Mouse (Mus musculus): Measurements from ENCODE around the gene Ndufc1. TPM values are rescaled to one million over a fixed set of nuclear protein-coding genes. Genes with fewer than 3 reads are reported as not detected.

The Ndufc1 gene
- polyA plus RNA-seq, 1 experiment from 2014 or later: 924 TPM

GRCm38 (mm10) chr3:51378665-51378946 lies 30.2 kb downstream of the Ndufc1 start:
- H3K9ac ChIP-seq: no peak overlapping the region
- 85% methylated on average over 3 of the region's 3 CpGs for WGBS
- H3K4me1 ChIP-seq: no peaks in the 10 kb centered on the region
- no peak overlapping the region for H3K4me3 ChIP-seq
- no peaks in the 10 kb centered on the region for H3K27me3 ChIP-seq
- H3K4me2 ChIP-seq: peak overlapping the region; percentile 47
- H3K9me3 ChIP-seq (replicated peaks): 0 out of 2 replicates have a peak, but pooled peaks cover 2% of the 10 kb centered on the region
- H3K36me3 ChIP-seq (ENCODE audit: poor library complexity, severe bottlenecking): no peaks in the 10 kb centered on the region
- ATAC-seq: no peak
- no peak overlapping the region for H3K27ac ChIP-seq

GRCm38 (mm10) chr3:51377878-51378664 lies 30.7 kb downstream of the Ndufc1 start:
- H3K27ac ChIP-seq: no peak overlapping the region
- H3K9ac ChIP-seq: no peak overlapping the region
- ATAC-seq: no peak
- H3K9me3 ChIP-seq (replicated peaks): 0 out of 2 replicates have a peak, but pooled peaks cover 2% of the 10 kb centered on the region
- H3K4me1 ChIP-seq: no peaks in the 10 kb centered on the region
- H3K4me3 ChIP-seq: peak overlapping the region; percentile 20; the same call in 1 of the 2 replicates
- WGBS: 50% methylated on average over 31 of the region's 31 CpGs
- H3K36me3 ChIP-seq (ENCODE audit: poor library complexity, severe bottlenecking): no peaks in the 10 kb centered on the region
- no peaks in the 10 kb centered on the region for H3K27me3 ChIP-seq
- peak overlapping the region; percentile 47 for H3K4me2 ChIP-seq

- Histone ChIP-seq H3K4me2 (no peak overlapping the region), H3K9me3 (replicated peaks) (0 out of 2 replicates have a peak, but pooled peaks cover 2% of the 10 kb centered on the region), H3K9ac (no peak overlapping the region), H3K27ac (no peak overlapping the region), H3K27me3 (no peaks in the 10 kb centered on the region), H3K36me3 (ENCODE audit: poor library complexity, severe bottlenecking) (no peaks in the 10 kb centered on the region), H3K4me1 (no peaks in the 10 kb centered on the region), H3K4me3 (no peak overlapping the region)
- WGBS: 87% methylated on average over 19 of the region's 19 CpGs
- no peak for ATAC-seq
These were observed 33.2 kb downstream of the Ndufc1 start for GRCm38 (mm10) chr3:51375307-51376265.

GRCm38 (mm10) chr3:51373544-51373943 lies 35.2 kb downstream of the Ndufc1 start:
- WGBS: 80% methylated on average over 5 of the region's 5 CpGs
- no peak overlapping the region for H3K27ac ChIP-seq

DNA sequence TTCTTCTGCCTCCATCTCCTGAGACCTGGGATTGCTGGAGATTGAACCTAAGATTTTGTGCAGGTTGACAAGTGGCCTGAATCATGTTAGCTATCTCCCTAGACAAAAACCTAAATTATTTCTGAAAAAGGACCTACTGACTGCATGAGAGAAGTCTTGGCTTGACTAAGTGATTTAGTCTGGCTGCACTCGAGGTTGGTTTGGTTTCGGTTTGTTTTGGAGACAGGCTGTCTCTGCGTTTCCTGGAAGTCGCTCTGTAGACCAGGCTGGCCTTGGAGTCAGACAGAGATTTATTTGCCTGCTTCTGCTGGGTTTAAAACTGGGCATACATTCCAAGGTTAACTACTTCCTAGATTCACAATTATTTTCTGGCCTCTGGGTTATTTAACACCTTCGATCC lies 35.9 kb downstream of the Ndufc1 start:
- Histone ChIP-seq H3K4me1 (no peaks in the 10 kb centered on the region), H3K36me3 (ENCODE audit: poor library complexity, severe bottlenecking) (no peaks in the 10 kb centered on the region), H3K4me3 (no peak overlapping the region), H3K9me3 (replicated peaks) (0 out of 2 replicates have a peak, but pooled peaks cover 2% of the 10 kb centered on the region), H3K9ac (no peak overlapping the region), H3K27ac (no peak overlapping the region), H3K4me2 (no peak overlapping the region), H3K27me3 (no peaks in the 10 kb centered on the region)
- no peak for ATAC-seq
- 86% methylated on average over 5 of the region's 5 CpGs for WGBS

More at GRCm38 (mm10) chr3:51373544-51373943, 35.2 kb downstream of the Ndufc1 start:
- Histone ChIP-seq H3K36me3 (ENCODE audit: poor library complexity, severe bottlenecking) (no peaks in the 10 kb centered on the region), H3K4me1 (no peaks in the 10 kb centered on the region), H3K4me3 (no peak overlapping the region), H3K9ac (no peak overlapping the region), H3K4me2 (no peak overlapping the region), H3K9me3 (replicated peaks) (0 out of 2 replicates have a peak, but pooled peaks cover 2% of the 10 kb centered on the region), H3K27me3 (no peaks in the 10 kb centered on the region)
- ATAC-seq: no peak

GRCm38 (mm10) chr3:51371826-51372225 lies 37.0 kb downstream of the Ndufc1 start:
- Histone ChIP-seq H3K9ac (no peak overlapping the region), H3K27ac (no peak overlapping the region), H3K4me1 (no peaks in the 10 kb centered on the region), H3K4me2 (no peak overlapping the region), H3K4me3 (no peak overlapping the region), H3K9me3 (replicated peaks) (0 out of 2 replicates have a peak, but pooled peaks cover 2% of the 10 kb centered on the region), H3K36me3 (ENCODE audit: poor library complexity, severe bottlenecking) (no peaks in the 10 kb centered on the region), H3K27me3 (no peaks in the 10 kb centered on the region)
- no peak for ATAC-seq
- WGBS: 81% methylated on average over 2 of the region's 2 CpGs

- Histone ChIP-seq H3K4me2 (no peak overlapping the region), H3K9ac (no peak overlapping the region), H3K4me3 (no peak overlapping the region), H3K36me3 (ENCODE audit: poor library complexity, severe bottlenecking) (no peaks in the 10 kb centered on the region), H3K4me1 (peaks cover 13% of the 10 kb centered on the region), H3K27ac (no peak overlapping the region), H3K9me3 (replicated peaks) (no peaks in the 10 kb centered on the region), H3K27me3 (0 out of 2 replicates have a peak, but pooled peaks cover 6% of the 10 kb centered on the region)
- WGBS: 78% methylated on average over 4 of the region's 4 CpGs
- no peak for ATAC-seq
These were observed 40.8 kb downstream of the Ndufc1 start for GRCm38 (mm10) chr3:51368011-51368410.

- Histone ChIP-seq H3K9me3 (replicated peaks) (no peaks in the 10 kb centered on the region), H3K4me1 (peaks cover 13% of the 10 kb centered on the region), H3K9ac (no peak overlapping the region), H3K27ac (no peak overlapping the region), H3K36me3 (ENCODE audit: poor library complexity, severe bottlenecking) (no peaks in the 10 kb centered on the region), H3K4me3 (no peak overlapping the region), H3K27me3 (0 out of 2 replicates have a peak, but pooled peaks cover 6% of the 10 kb centered on the region), H3K4me2 (no peak overlapping the region)
- WGBS: 62% methylated on average over 4 of the region's 4 CpGs
- no peak for ATAC-seq
These were observed 41.9 kb downstream of the Ndufc1 start for GRCm38 (mm10) chr3:51366926-51367325.

GRCm38 (mm10) chr3:51365517-51365882 lies 43.3 kb downstream of the Ndufc1 start:
- Histone ChIP-seq H3K4me3 (peak overlapping the region; percentile 41), H3K9me3 (replicated peaks) (no peaks in the 10 kb centered on the region), H3K4me1 (peaks cover 13% of the 10 kb centered on the region), H3K27me3 (0 out of 2 replicates have a peak, but pooled peaks cover 6% of the 10 kb centered on the region), H3K36me3 (ENCODE audit: poor library complexity, severe bottlenecking) (no peaks in the 10 kb centered on the region), H3K4me2 (peak overlapping the region; percentile 74), H3K27ac (no peak overlapping the region), H3K9ac (0 out of 2 replicates have a peak overlapping the region, but pooled peaks have one; percentile 55)
- no peak for ATAC-seq
- 12% methylated on average over 3 of the region's 3 CpGs for WGBS

DNA sequence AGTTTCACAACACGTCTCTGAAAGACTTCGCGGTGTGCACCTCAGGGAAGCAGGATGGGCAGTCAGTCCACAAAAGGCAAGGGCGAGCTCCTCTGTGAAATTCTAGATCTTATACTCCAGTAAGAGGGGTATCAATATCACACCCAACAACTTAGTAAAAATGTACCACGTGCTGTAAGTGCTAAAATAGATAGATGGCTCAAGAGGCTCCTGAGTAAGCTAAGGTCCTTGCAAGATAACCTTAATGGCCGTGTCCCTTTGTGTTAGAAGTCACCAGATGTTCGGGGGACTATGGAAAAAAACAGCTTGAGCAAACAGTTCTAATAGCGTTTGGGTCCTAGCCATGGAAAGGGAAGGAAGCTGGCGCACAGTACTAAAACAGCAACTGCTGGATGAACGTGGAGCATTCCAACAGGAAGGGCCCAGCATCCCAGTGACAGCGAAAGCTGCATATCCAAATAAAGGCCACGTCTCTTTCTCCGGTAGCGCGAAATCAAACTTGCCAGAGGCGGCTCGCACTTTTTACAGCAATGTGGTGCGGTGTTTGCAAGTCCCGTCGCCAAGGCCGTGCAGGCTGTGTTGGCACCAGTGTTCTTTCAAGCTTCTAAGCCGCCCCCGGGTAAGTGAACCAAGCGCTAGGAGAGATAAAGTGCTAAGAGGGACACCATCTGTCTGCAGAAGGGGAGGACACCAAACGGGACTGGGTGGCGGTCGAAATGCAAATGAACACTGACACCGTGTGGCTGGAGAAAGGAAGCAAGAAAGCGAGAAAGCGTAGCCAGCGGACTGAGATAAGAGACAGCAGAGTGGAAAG lies 43.9 kb downstream of the Ndufc1 start:
- Histone ChIP-seq H3K36me3 (ENCODE audit: poor library complexity, severe bottlenecking) (no peaks in the 10 kb centered on the region), H3K27ac (peak overlapping the region; percentile 35; the same call in 1 of the 2 replicates), H3K9me3 (replicated peaks) (no peaks in the 10 kb centered on the region), H3K4me3 (peak overlapping the region; percentile 41), H3K4me1 (peaks cover 13% of the 10 kb centered on the region), H3K27me3 (0 out of 2 replicates have a peak, but pooled peaks cover 9% of the 10 kb centered on the region), H3K9ac (peak overlapping the region; percentile 55), H3K4me2 (peak overlapping the region; percentile 74)
- 6% methylated on average over 31 of the region's 31 CpGs for WGBS
- peak; percentile 95 for ATAC-seq

GRCm38 (mm10) chr3:51361066-51361465 lies 47.7 kb downstream of the Ndufc1 start:
- Histone ChIP-seq H3K27ac (no peak overlapping the region), H3K9me3 (replicated peaks) (no peaks in the 10 kb centered on the region), H3K9ac (no peak overlapping the region), H3K4me3 (no peak overlapping the region), H3K36me3 (ENCODE audit: poor library complexity, severe bottlenecking) (no peaks in the 10 kb centered on the region), H3K4me2 (no peak overlapping the region), H3K4me1 (peaks cover 19% of the 10 kb centered on the region), H3K27me3 (peaks cover 23% of the 10 kb centered on the region)
- no peak for ATAC-seq
- 33% methylated on average over 9 of the region's 9 CpGs for WGBS

All from forebrain, embryonic 13.5 days (tissue).